Comparison of ENCODE assay signal across 8 mouse cellular contexts in genomic region chr10:81138131-81138782, GRCm38 (mm10). TPM values are rescaled to one million over a fixed set of nuclear protein-coding genes. Genes with fewer than 3 reads are reported as not detected.
DNase-seq lines count a peak whose midpoint lies in the region; ATAC-seq and TF ChIP-seq lines count a peak whose summit lies in the region.

No protein-coding gene starts in this region.

- whole genome bisulfite sequencing in heart, embryonic 10.5 days: under 1% methylated on average over 24 of the region's 24 CpGs

- no peaks in the 10 kb centered on the region for H3K9me3 ChIP-seq in heart, embryonic 10.5 days
- H3K9me3 ChIP-seq in ES-E14 (ENCODE audit: control insufficient read depth, insufficient read depth, low read depth, low read length): no peaks in the 10 kb centered on the region

- peaks cover 25% of the 10 kb centered on the region for H3K27me3 ChIP-seq in heart, embryonic 10.5 days (ENCODE audit: insufficient read depth, poor library complexity, severe bottlenecking)

- H3K9ac ChIP-seq in ES-E14 (ENCODE audit: insufficient read depth, low read depth, low read length, poor library complexity, severe bottlenecking): peak overlapping the region; percentile 90

- ATAC-seq in hematopoietic stem cell, adult 5-6 weeks (replicated peaks in 1 of 2; ENCODE audit: insufficient read depth in 1 of 2, low FRiP score in 2 of 2, low TSS enrichment in 1 of 2, low read depth in 1 of 2, poor library complexity in 2 of 2, severe bottlenecking in 2 of 2): peak; percentile 2 to 20; a peak in 2 of 4 replicates

- in situ Hi-C loops in ES-E14 (cut with MboI; ENCODE audit: low sequenced_read_pairs in 2 of 2, unreplicated experiment in 2 of 2): no loop called here

- H3K4me1 ChIP-seq in heart, embryonic 10.5 days: peaks cover 81% of the 10 kb centered on the region
- H3K4me1 ChIP-seq in ES-E14 (ENCODE audit: control insufficient read depth in 2 of 2, insufficient read depth in 2 of 2, low read length in 2 of 2, poor library complexity in 1 of 2): peaks cover 3 to 31% of the 10 kb centered on the region in 2 experiments; a peak in 3 of 4 replicates

- intact Hi-C loops in heart, postnatal 25 days (cut with DNase I): loop anchor here (2.0 kb wide), 1 partner anchor 29 kb away; the partner anchor contains the start of gene Pias4

- peak overlapping the region; percentile 98 for H3K27ac ChIP-seq in heart, embryonic 10.5 days
- peak overlapping the region; percentile 82 for H3K27ac ChIP-seq in ES-E14 (ENCODE audit: insufficient read depth, low read depth, low read length, poor library complexity, severe bottlenecking)

- peak overlapping the region; percentile 93 for H3K4me3 ChIP-seq in heart, embryonic 10.5 days
- peak overlapping the region; percentile 90 to 91 for H3K4me3 ChIP-seq in ES-E14 (ENCODE audit: insufficient read depth in 1 of 2, low read depth in 1 of 2, low read length in 2 of 2, poor library complexity in 1 of 2, severe bottlenecking in 1 of 2)

- no peak for DNase-seq in heart, embryonic 10.5 days (ENCODE audit: low spot score)
- no peak for DNase-seq in heart, postnatal 25 days (ENCODE audit: low spot score)
- DNase-seq in ES-E14 (ENCODE audit: low read depth, low spot score): no peak
- peak; percentile 61 for DNase-seq in embryo, embryonic 9.5 days (ENCODE audit: extremely low spot score)
- DNase-seq in liver: peak; percentile 58
- peak; percentile 81 for DNase-seq in naive thymus-derived CD4-positive, alpha-beta T cell, adult 2 months (ENCODE audit: low read depth)
- DNase-seq in urinary bladder, postnatal 25 days (ENCODE audit: low spot score): no peak

- H3K36me3 ChIP-seq in heart, embryonic 10.5 days: peaks cover 11% of the 10 kb centered on the region
- no peaks in the 10 kb centered on the region for H3K36me3 ChIP-seq in ES-E14 (ENCODE audit: control insufficient read depth, insufficient read depth, low read length, poor library complexity, severe bottlenecking)

TF ChIP-seq in ES-E14, 5 proteins besides CTCF, POLR2A, EP300 and RAD21:
- no peak for TF ChIP-seq ZC3H11A (IDR thresholded peaks at IDR 0.05; ENCODE audit: borderline replicate concordance, low read depth, low read length)
- no peak for TF ChIP-seq HCFC1 (IDR thresholded peaks at IDR 0.05; ENCODE audit: borderline replicate concordance, insufficient read depth, low read length)
- TF ChIP-seq MAFK (IDR thresholded peaks at IDR 0.05; ENCODE audit: insufficient read depth, low read depth, low read length): no peak
- no peak for TF ChIP-seq CHD2 (IDR thresholded peaks at IDR 0.05; ENCODE audit: low read depth, low read length)
- no peak for TF ChIP-seq ZNF384 (IDR thresholded peaks at IDR 0.05; ENCODE audit: low read depth, low read length)

RNA-seq across cellular contexts. Expression of gene Zbtb7a, which starts 3.2 kb away (rescaled TPM):
- 17.6 and 18.6 TPM in 2 replicates for polyA plus RNA-seq in heart, embryonic 10.5 days (2016; fragmentation: Nextera tagmentation; extraction: Ambion mirVana)
- 10 to 100 TPM; 34.5 to 42.2 TPM for total RNA-seq in heart, postnatal 25 days (2021)
- 15.7 and 30.1 TPM in 2 replicates for total RNA-seq in ES-E14 (2012; rRNA removed)
- total RNA-seq in hematopoietic stem cell, adult 5-6 weeks (2017): 7.4 and 13.0 TPM in 2 replicates

RNA-seq across cellular contexts. Expression of gene Pias4, which starts 29.5 kb away (rescaled TPM):
- 53.5 and 62.2 TPM in 2 replicates for polyA plus RNA-seq in heart, embryonic 10.5 days (2016; fragmentation: Nextera tagmentation; extraction: Ambion mirVana)
- 10 to 100 TPM; 15.6 to 17.4 TPM for total RNA-seq in heart, postnatal 25 days (2021)
- total RNA-seq in ES-E14 (2012; rRNA removed): 37.8 and 50.7 TPM in 2 replicates
- 7.3 and 8.7 TPM in 2 replicates for total RNA-seq in hematopoietic stem cell, adult 5-6 weeks (2017)

RNA-seq across cellular contexts. Expression of gene Map2k2, which starts 32.5 kb away (rescaled TPM):
- polyA plus RNA-seq in heart, embryonic 10.5 days (2016; fragmentation: Nextera tagmentation; extraction: Ambion mirVana): 173 and 196 TPM in 2 replicates
- 100 to 1,000 TPM; 122 to 123 TPM for total RNA-seq in heart, postnatal 25 days (2021)
- total RNA-seq in ES-E14 (2012; rRNA removed): 115 and 121 TPM in 2 replicates
- total RNA-seq in hematopoietic stem cell, adult 5-6 weeks (2017): 29.8 and 55.8 TPM in 2 replicates

RNA-seq across cellular contexts. Expression of gene Eef2, which starts 38.2 kb away (rescaled TPM):
- 447 and 460 TPM in 2 replicates for polyA plus RNA-seq in heart, embryonic 10.5 days (2016; fragmentation: Nextera tagmentation; extraction: Ambion mirVana)
- 1,000 to 10,000 TPM in 1 of 2 experiments, 100 to 1,000 TPM in 1; 925 to 1,035 TPM for total RNA-seq in heart, postnatal 25 days (2021)
- 2,093 and 2,486 TPM in 2 replicates for total RNA-seq in ES-E14 (2012; rRNA removed)
- total RNA-seq in hematopoietic stem cell, adult 5-6 weeks (2017): 1,714 and 1,773 TPM in 2 replicates

RNA-seq across cellular contexts. Expression of gene Creb3l3, which starts 39.6 kb away (rescaled TPM):
- polyA plus RNA-seq in heart, embryonic 10.5 days (2016; fragmentation: Nextera tagmentation; extraction: Ambion mirVana): 0.43 and 2.4 TPM in 2 replicates
- 1 to 10 TPM in 1 of 2 experiments, under 1 TPM in 1; 0.87 to 1.2 TPM for total RNA-seq in heart, postnatal 25 days (2021)
- total RNA-seq in ES-E14 (2012; rRNA removed): 0.94 and 2.2 TPM in 2 replicates
- total RNA-seq in hematopoietic stem cell, adult 5-6 weeks (2017): 1.4 TPM in 1 of 2 replicates, not detected in the other

Comparison
In these comparisons a context has a peak if more than half of its experiments do, and no peak if none do; other contexts are left out.
1. DNase-seq: peak in embryo, embryonic 9.5 days (single experiment), liver (single experiment) and naive thymus-derived CD4-positive, alpha-beta T cell, adult 2 months (single experiment); none in heart, embryonic 10.5 days (single experiment), heart, postnatal 25 days (single experiment), ES-E14 (single experiment) and urinary bladder, postnatal 25 days (single experiment).